Comparison of ENCODE assay signal across 8 mouse cellular contexts in genomic region chr11:4873755-4874475, GRCm38 (mm10). TPM values are rescaled to one million over a fixed set of nuclear protein-coding genes. Genes with fewer than 3 reads are reported as not detected.
DNase-seq lines count a peak whose midpoint lies in the region; ATAC-seq and TF ChIP-seq lines count a peak whose summit lies in the region.

TSS of gene Nipsnap1 (plus strand) at chr11:4873951.

- peak within 1 kb of the TSS; percentile 25 for H3ac ChIP-seq in C2C12 (ENCODE audit: control insufficient read depth, insufficient read length, low read depth)

- no peaks in the 10 kb centered on the region for H3K79me2 ChIP-seq in C2C12 (ENCODE audit: control insufficient read depth, insufficient read depth)

- WGBS in embryonic facial prominence, embryonic 15.5 days, result 1% methylated on average over 30 of the region's 30 CpGs
- under 1% methylated on average over 30 of the region's 30 CpGs for WGBS in heart, embryonic 10.5 days
- WGBS in kidney, embryonic 15.5 days, result 2% methylated on average over 30 of the region's 30 CpGs

- no peak for TF ChIP-seq CTCF in C2C12 (IDR thresholded peaks at IDR 0.05; ENCODE audit: control insufficient read depth, insufficient read depth, insufficient read length)
- no peak for TF ChIP-seq CTCF in bone marrow macrophage, adult 2 months (IDR thresholded peaks at IDR 0.05; ENCODE audit: low read depth, low read length)

- H3K4me2 ChIP-seq in embryonic facial prominence, embryonic 15.5 days (replicated peaks), result peak within 1 kb of the TSS; percentile 85
- peak within 1 kb of the TSS; percentile 86 for H3K4me2 ChIP-seq in kidney, embryonic 15.5 days

- ATAC-seq in embryonic facial prominence, embryonic 15.5 days (ENCODE audit: insufficient number of reproducible peaks, low FRiP score, low TSS enrichment, low read depth), result peak; percentile 88
- ATAC-seq in kidney, embryonic 15.5 days (replicated peaks; ENCODE audit: low FRiP score), result peak; percentile 91

- no peaks in the 10 kb centered on the region for H3K36me3 ChIP-seq in C2C12 (ENCODE audit: control insufficient read depth, insufficient read depth)
- H3K36me3 ChIP-seq in embryonic facial prominence, embryonic 15.5 days, result peaks cover 5% of the 10 kb centered on the region; the same call in 1 of the 2 replicates
- peaks cover 7% of the 10 kb centered on the region for H3K36me3 ChIP-seq in heart, embryonic 10.5 days
- H3K36me3 ChIP-seq in kidney, embryonic 15.5 days, result peaks cover 9% of the 10 kb centered on the region; the same call in 1 of the 2 replicates

- peak within 1 kb of the TSS; percentile 21 for H3K4me3 ChIP-seq in C2C12 (ENCODE audit: insufficient read depth, poor library complexity, severe bottlenecking)
- peak within 1 kb of the TSS; percentile 82 for H3K4me3 ChIP-seq in bone marrow macrophage, adult 2 months (ENCODE audit: insufficient read depth, low read length)
- H3K4me3 ChIP-seq in embryonic facial prominence, embryonic 15.5 days (replicated peaks), result peak within 1 kb of the TSS; percentile 78
- H3K4me3 ChIP-seq in heart, embryonic 10.5 days, result peak within 1 kb of the TSS; percentile 87
- H3K4me3 ChIP-seq in kidney, embryonic 15.5 days (replicated peaks), result peak within 1 kb of the TSS; percentile 81

- H3K4me1 ChIP-seq in bone marrow macrophage, adult 2 months (ENCODE audit: control insufficient read depth, insufficient read depth, low read length), result peaks cover 8% of the 10 kb centered on the region; the same call in 1 of the 2 replicates
- peaks cover 16% of the 10 kb centered on the region for H3K4me1 ChIP-seq in embryonic facial prominence, embryonic 15.5 days
- peaks cover 18% of the 10 kb centered on the region for H3K4me1 ChIP-seq in heart, embryonic 10.5 days
- peaks cover 17% of the 10 kb centered on the region for H3K4me1 ChIP-seq in kidney, embryonic 15.5 days

- H3K9ac ChIP-seq in embryonic facial prominence, embryonic 15.5 days, result peak within 1 kb of the TSS; percentile 53
- H3K9ac ChIP-seq in kidney, embryonic 15.5 days, result peak within 1 kb of the TSS; percentile 67

- no peaks in the 10 kb centered on the region for H3K9me3 ChIP-seq in embryonic facial prominence, embryonic 15.5 days (replicated peaks)
- H3K9me3 ChIP-seq in heart, embryonic 10.5 days, result no peaks in the 10 kb centered on the region
- H3K9me3 ChIP-seq in kidney, embryonic 15.5 days (replicated peaks), result no peaks in the 10 kb centered on the region

- TF ChIP-seq POLR2A in bone marrow macrophage, adult 2 months (IDR thresholded peaks at IDR 0.05; ENCODE audit: borderline replicate concordance, low read depth, low read length), result no peak

- H3K79me3 ChIP-seq in C2C12 (ENCODE audit: low read depth), result no peaks in the 10 kb centered on the region

- DNase-seq in heart, embryonic 10.5 days (ENCODE audit: low spot score), result peak; percentile 92
- DNase-seq in liver, result peak; percentile 86
- DNase-seq in monocyte, adult 2 months (ENCODE audit: low read depth in 1 of 2, low spot score in 2 of 2), result peak; percentile 38 to 70
- peak; percentile 82 for DNase-seq in spleen, postnatal 36 days (ENCODE audit: low spot score in 2 of 2)

- H3K27me3 ChIP-seq in C2C12 (ENCODE audit: control insufficient read depth, insufficient read depth, insufficient read length), result no peaks in the 10 kb centered on the region
- no peaks in the 10 kb centered on the region for H3K27me3 ChIP-seq in embryonic facial prominence, embryonic 15.5 days
- H3K27me3 ChIP-seq in heart, embryonic 10.5 days (ENCODE audit: insufficient read depth, poor library complexity, severe bottlenecking), result no peaks in the 10 kb centered on the region
- H3K27me3 ChIP-seq in kidney, embryonic 15.5 days, result no peaks in the 10 kb centered on the region

- no peak within 1 kb of the TSS for H3K27ac ChIP-seq in bone marrow macrophage, adult 2 months (ENCODE audit: insufficient read depth, low read depth, low read length)
- H3K27ac ChIP-seq in embryonic facial prominence, embryonic 15.5 days (replicated peaks), result no peak within 1 kb of the TSS
- peak within 1 kb of the TSS; percentile 85 for H3K27ac ChIP-seq in heart, embryonic 10.5 days
- peak within 1 kb of the TSS; percentile 70 for H3K27ac ChIP-seq in kidney, embryonic 15.5 days

TF ChIP-seq in C2C12, 6 proteins besides CTCF, POLR2A, EP300 and RAD21:
- no peak for TF ChIP-seq FOSL1 (IDR thresholded peaks at IDR 0.05; ENCODE audit: insufficient read depth, low read length, poor library complexity, severe bottlenecking)
- TF ChIP-seq CEBPB (IDR thresholded peaks at IDR 0.05; ENCODE audit: low read depth), result no peak
- no peak for TF ChIP-seq MAX (IDR thresholded peaks at IDR 0.05)
- TF ChIP-seq MYOD1 (IDR thresholded peaks at IDR 0.05; ENCODE audit: control insufficient read depth, insufficient read length, low read depth), result no peak
- TF ChIP-seq USF1 (IDR thresholded peaks at IDR 0.05; ENCODE audit: low read depth), result no peak
- no peak for TF ChIP-seq MYOG (IDR thresholded peaks at IDR 0.05; ENCODE audit: control insufficient read depth, extremely low read depth, insufficient read length)

RNA-seq across cellular contexts. Expression of gene Nipsnap1, which starts in this region (rescaled TPM):
- 15.1 TPM for polyA plus RNA-seq in C2C12 (2012; fragmentation: generic; extraction: Trizol)
- 7.7 TPM in 2 replicates for polyA plus RNA-seq in bone marrow macrophage, adult 2 months (2012; ENCODE audit: insufficient read depth, insufficient read length, missing spikeins)
- polyA plus RNA-seq in embryonic facial prominence, embryonic 15.5 days (2015; fragmentation: Nextera tagmentation; extraction: Ambion mirVana), result 39.0 and 41.3 TPM in 2 replicates
- polyA plus RNA-seq in heart, embryonic 10.5 days (2016; fragmentation: Nextera tagmentation; extraction: Ambion mirVana), result 43.6 and 60.9 TPM in 2 replicates
- 78.4 and 81.4 TPM in 2 replicates for polyA plus RNA-seq in kidney, embryonic 15.5 days (2015; fragmentation: Nextera tagmentation; extraction: Ambion mirVana)

Comparison
In these comparisons a context has a peak if more than half of its experiments do, and no peak if none do; other contexts are left out.
1. H3K4me3 ChIP-seq: peak in every context shown above with its lines; median percentile 87 in heart, embryonic 10.5 days; 82 in bone marrow macrophage, adult 2 months; 81 in kidney, embryonic 15.5 days; 78 in embryonic facial prominence, embryonic 15.5 days; 21 in C2C12.
2. H3K27ac ChIP-seq: peak in heart, embryonic 10.5 days (single experiment) and kidney, embryonic 15.5 days (single experiment); none in bone marrow macrophage, adult 2 months (single experiment) and embryonic facial prominence, embryonic 15.5 days (single experiment).
3. Peak in every context shown above with its lines, with median percentiles within 50 percentile points of each other: DNase-seq.